Mouse (Mus musculus): Measurements from ENCODE around the gene Smc4. TPM values are rescaled to one million over a fixed set of nuclear protein-coding genes. Genes with fewer than 3 reads are reported as not detected.

The Smc4 gene
- 10 to 100 TPM in 1 of 2 experiments, 1 to 10 TPM in 1; 9.2 to 11.9 TPM for total RNA-seq (2021)

GRCm38 (mm10) chr3:69004437-69005337, at the start of gene Smc4, which contains the start of gene Ift80:
Smc4 (plus strand) TSS chr3:69004738.
Ift80 (minus strand) TSS chr3:69004570.
- intact Hi-C loops (cut with DNase I): loop anchor here (5.0 kb wide), 1 partner anchor 38 kb away; the partner anchor contains the start of gene Trim59
- DNase-seq (ENCODE audit: extremely low spot score in 1 of 2, low spot score in 2 of 2): peak; percentile 95 to 97

GRCm38 (mm10) chr3:68956454-68956853, 48.1 kb upstream of the Smc4 start:
- peak in 1 of 2 experiments; percentile 16 for DNase-seq (ENCODE audit: extremely low spot score in 1 of 2, low spot score in 2 of 2)
- intact Hi-C loops (cut with DNase I): loop anchor here (10.0 kb wide), 1 partner anchor 342 kb away; no protein-coding TSS in a partner anchor

DNA sequence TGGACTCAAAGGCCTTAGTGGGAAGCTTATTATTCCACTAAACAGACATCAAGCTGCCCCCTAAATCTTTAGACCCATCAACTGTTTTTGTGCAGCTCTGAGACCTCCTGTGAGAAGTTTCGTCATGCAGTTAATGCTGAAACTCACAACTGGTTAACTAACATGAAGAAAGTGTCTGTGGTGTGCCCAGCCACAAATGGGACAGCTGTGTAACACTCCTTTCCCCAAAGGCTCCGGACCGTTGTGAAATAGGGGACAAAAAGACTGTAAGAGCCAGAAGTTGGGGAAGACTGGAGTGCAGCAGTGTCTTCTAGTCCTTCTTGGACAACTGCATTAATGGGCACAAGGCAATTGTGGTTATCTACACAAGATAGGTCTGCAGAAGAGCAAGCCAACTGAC, 47.1 kb upstream of the Smc4 start:
- intact Hi-C loops (cut with DNase I): loop anchor here (10.0 kb wide), 1 partner anchor 343 kb away; no protein-coding TSS in a partner anchor
- no peak for DNase-seq (ENCODE audit: extremely low spot score in 1 of 2, low spot score in 2 of 2)

DNA sequence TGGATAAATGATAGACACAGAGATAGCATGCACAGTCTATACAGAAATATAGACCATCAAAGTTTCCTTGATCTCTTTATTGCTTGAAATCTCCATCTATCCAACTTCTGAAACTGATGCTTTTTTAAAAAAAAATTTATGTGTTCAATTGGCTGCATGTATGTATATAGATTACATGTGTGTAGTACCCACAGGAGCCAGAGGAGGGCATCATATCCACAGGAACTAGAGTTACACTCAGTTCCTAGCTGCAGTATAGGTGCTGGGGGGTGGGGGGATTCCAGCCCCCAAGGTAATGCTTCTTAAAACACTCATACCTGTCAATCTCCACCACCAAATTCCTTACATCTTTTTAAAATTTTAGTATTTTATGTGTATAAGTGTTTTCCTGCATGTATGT, 39.9 kb upstream of the Smc4 start:
- DNase-seq (ENCODE audit: extremely low spot score in 1 of 2, low spot score in 2 of 2): no peak
- intact Hi-C loops (cut with DNase I): no loop called here

- no peak for DNase-seq (ENCODE audit: extremely low spot score in 1 of 2, low spot score in 2 of 2)
- intact Hi-C loops (cut with DNase I): no loop called here
Observed at GRCm38 (mm10) chr3:68966527-68967285, 37.8 kb upstream of the Smc4 start.

DNA sequence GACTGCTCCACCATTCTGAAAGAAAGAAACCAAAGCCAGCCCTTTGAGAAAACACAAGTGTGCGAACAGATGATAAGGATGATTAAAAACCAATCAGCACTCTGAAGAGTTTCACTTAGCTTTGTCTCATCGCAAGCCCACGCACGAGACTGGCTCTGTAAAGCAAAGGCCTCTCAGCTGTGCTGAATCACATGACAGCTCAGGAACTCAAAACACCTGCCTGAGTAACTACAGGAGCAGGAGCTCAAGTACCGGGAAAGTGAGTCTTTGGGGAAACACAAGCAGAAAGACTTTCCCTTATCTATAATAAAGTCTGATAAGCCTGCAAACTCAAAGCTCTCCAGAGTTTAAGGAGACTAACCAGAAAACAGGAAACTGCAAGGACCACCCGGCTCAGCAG, 37.1 kb upstream of the Smc4 start:
- intact Hi-C loops (cut with DNase I): no loop called here
- DNase-seq (ENCODE audit: extremely low spot score in 1 of 2, low spot score in 2 of 2): no peak

DNA sequence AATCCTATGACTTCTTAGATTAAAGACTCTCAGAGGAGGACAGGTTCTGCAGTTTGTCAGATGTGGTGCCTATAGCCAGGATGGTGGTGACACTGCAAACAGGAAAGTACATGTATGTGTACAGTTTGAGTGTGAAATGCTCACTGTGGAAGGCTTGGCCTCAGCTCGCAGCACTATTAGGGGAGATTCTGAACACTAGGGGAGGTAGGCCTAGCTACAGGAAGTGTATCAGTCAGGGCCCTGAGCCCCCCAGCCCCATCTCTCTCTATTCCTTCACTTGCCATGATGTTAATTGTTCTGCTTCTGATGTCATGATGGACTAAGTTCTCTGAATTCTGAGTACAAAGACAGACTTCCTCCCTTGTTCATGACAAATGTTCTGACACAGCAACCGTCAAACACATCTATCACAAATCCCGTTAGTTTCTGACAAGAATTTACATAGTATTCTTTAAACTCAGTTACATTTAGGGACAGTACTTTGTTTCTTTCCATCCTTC, 35.4 kb upstream of the Smc4 start:
- DNase-seq (ENCODE audit: extremely low spot score in 1 of 2, low spot score in 2 of 2): no peak
- intact Hi-C loops (cut with DNase I): no loop called here

DNA sequence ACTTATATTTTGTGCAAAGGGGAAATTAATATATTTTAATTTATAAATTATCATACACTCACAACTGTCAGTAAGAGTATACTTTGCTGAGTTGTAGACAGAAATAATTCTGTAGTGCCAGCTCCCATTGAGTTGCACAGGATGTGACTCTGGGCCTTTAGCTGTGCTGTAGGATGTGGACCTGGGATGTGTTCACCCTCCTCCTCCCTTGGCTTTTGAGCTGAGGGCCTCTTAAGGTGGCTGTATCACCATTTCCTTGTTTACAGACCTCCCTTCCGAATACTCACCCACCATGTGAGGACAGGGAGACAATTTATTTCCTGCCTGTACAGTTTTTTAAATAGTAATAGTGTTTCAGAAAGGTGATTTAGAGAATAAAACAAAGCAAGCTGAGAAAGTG, 31.0 kb upstream of the Smc4 start:
- intact Hi-C loops (cut with DNase I): no loop called here
- no peak for DNase-seq (ENCODE audit: extremely low spot score in 1 of 2, low spot score in 2 of 2)

GRCm38 (mm10) chr3:68974639-68975532, 29.7 kb upstream of the Smc4 start:
- DNase-seq (ENCODE audit: extremely low spot score in 1 of 2, low spot score in 2 of 2): no peak
- intact Hi-C loops (cut with DNase I): no loop called here

DNA sequence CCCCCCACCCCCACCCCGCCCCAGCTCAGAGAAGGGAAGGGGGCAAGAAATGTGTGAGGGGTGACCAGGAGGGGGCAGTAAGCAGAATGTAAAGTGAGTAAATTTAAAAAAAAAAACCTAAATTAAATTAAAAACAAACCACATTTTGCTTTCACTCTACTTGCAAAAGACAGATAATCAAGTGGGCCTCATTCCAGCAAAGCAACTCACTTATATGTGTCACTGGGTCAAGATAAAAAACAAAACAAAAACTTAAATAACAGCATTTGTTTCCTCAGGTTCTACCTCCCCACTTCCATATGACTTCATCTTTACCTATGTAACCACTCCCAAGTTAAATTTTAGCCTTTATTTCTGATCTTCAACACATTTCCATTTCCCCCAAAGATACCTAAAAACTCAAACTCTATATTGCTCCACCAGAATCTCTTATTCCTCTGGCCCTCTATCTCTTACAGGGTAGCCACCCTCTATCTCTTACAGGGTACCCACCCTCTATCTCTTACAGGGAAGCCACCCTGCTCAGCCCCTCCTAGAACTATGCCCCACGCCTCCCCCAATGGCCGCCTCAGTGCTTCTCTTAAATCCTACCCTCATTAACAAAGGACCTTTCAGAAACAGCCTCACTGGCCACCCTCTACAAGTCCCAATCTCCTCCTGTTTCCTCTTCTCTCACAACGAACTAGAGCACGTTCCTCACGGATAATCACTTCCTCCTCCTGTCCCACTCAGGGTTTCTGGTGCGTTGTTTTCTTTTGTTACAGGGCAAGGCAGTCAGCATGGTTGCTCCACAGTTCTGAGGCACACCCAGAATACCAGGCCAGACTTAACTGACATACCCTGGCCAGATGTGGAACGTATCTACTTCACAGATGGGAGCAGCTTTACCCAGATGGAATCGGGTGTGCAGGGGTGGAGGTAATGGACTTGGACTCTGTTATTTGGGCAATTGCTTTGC, 28.7 kb upstream of the Smc4 start:
- intact Hi-C loops (cut with DNase I): no loop called here
- no peak for DNase-seq (ENCODE audit: extremely low spot score in 1 of 2, low spot score in 2 of 2)

GRCm38 (mm10) chr3:68977696-68978095, 26.8 kb upstream of the Smc4 start:
- no peak for DNase-seq (ENCODE audit: extremely low spot score in 1 of 2, low spot score in 2 of 2)
- intact Hi-C loops (cut with DNase I): no loop called here

GRCm38 (mm10) chr3:68979187-68979586, 25.4 kb upstream of the Smc4 start:
- intact Hi-C loops (cut with DNase I): no loop called here
- DNase-seq (ENCODE audit: extremely low spot score in 1 of 2, low spot score in 2 of 2): no peak

- intact Hi-C loops (cut with DNase I): no loop called here
- peak in 1 of 2 experiments; percentile 27 for DNase-seq (ENCODE audit: extremely low spot score in 1 of 2, low spot score in 2 of 2)
Observed at GRCm38 (mm10) chr3:68980898-68981297, 23.6 kb upstream of the Smc4 start.

GRCm38 (mm10) chr3:68986550-68986949, 18.0 kb upstream of the Smc4 start:
- DNase-seq (ENCODE audit: extremely low spot score in 1 of 2, low spot score in 2 of 2): no peak
- intact Hi-C loops (cut with DNase I): no loop called here

GRCm38 (mm10) chr3:69002781-69003180, 1.8 kb upstream of the Smc4 start:
- intact Hi-C loops (cut with DNase I): no loop called here
- no peak for DNase-seq (ENCODE audit: extremely low spot score in 1 of 2, low spot score in 2 of 2)

DNA sequence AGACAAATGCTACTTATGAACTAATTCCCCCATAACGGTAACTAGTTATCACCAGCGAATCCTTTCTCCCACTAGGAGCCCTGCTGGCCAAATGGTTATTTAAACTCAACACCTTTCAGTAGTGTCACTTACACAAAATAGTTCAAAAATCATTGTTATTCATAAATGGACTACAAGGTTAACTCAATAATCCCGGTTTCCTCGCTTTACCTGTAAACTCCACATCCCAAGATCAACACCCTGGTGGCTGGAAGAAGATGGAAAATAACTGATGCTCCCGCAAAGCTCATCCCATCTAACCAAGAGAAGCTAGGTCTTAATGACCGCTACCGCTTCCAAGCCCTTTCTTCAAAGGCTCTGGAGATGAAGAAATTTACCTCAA, 492 bp upstream of the Smc4 start:
- intact Hi-C loops (cut with DNase I): no loop called here
- DNase-seq (ENCODE audit: extremely low spot score in 1 of 2, low spot score in 2 of 2): peak in 1 of 2 experiments; percentile 3
